Mouse (Mus musculus) liver, adult 2 months (tissue): Measurements from ENCODE around the gene Dnaic1. TPM values are rescaled to one million over a fixed set of nuclear protein-coding genes. Genes with fewer than 3 reads are reported as not detected.

Source experiments
- polyA plus RNA-seq: library from polyadenylated mRNA; depleted of rRNA; stranded (reverse); fragments of >200 nt; gene quantifications from 2 replicates; pipeline ENCODE4 v1.2.3, GENCODE M21; 2012; rRNA removed
- total RNA-seq: library from RNA; depleted of rRNA; stranded (reverse); fragments of >200 nt; gene quantifications from 2 replicates; pipeline ENCODE4 v1.2.3, GENCODE M21; 2014; rRNA removed

Gene Dnaic1
- total and polyA plus RNA-seq, 2 experiments: 0.18 to 2.3 TPM

Other genes with a start within 250 kb of the Dnaic1 start
- gene Ubap1, start 220.8 kb upstream of the Dnaic1 start, total RNA-seq: 15.5 and 17.7 TPM in 2 replicates
- gene Ubap1, start 220.8 kb upstream of the Dnaic1 start, polyA plus RNA-seq: 39.3 and 45.0 TPM in 2 replicates
- 0.37 and 0.94 TPM in 2 replicates for gene Kif24, start 104.9 kb upstream of the Dnaic1 start, total RNA-seq
- gene Kif24, start 104.9 kb upstream of the Dnaic1 start, polyA plus RNA-seq: 0.27 and 0.43 TPM in 2 replicates
- 33.0 and 33.9 TPM in 2 replicates for gene Nudt2, start 104.6 kb upstream of the Dnaic1 start, total RNA-seq
- 18.3 and 18.6 TPM in 2 replicates for gene Nudt2, start 104.6 kb upstream of the Dnaic1 start, polyA plus RNA-seq
- gene AI464131, start 66.7 kb upstream of the Dnaic1 start, total RNA-seq: 15.9 and 21.7 TPM in 2 replicates
- 27.9 and 28.9 TPM in 2 replicates for gene AI464131, start 66.7 kb upstream of the Dnaic1 start, polyA plus RNA-seq
- not detected in 2 replicates for gene 1110017D15Rik, start 52.4 kb upstream of the Dnaic1 start, total RNA-seq
- gene 1110017D15Rik, start 52.4 kb upstream of the Dnaic1 start, polyA plus RNA-seq: 0.24 TPM in 1 of 2 replicates, not detected in the other
- 1.5 and 3.2 TPM in 2 replicates for gene Fam219a, start 237 bp upstream of the Dnaic1 start, total RNA-seq
- gene Fam219a, start 237 bp upstream of the Dnaic1 start, polyA plus RNA-seq: 4.8 and 6.5 TPM in 2 replicates
- 26.4 and 42.8 TPM in 2 replicates for gene Enho, start 70.5 kb downstream of the Dnaic1 start, total RNA-seq
- 51.1 and 114 TPM in 2 replicates for gene Enho, start 70.5 kb downstream of the Dnaic1 start, polyA plus RNA-seq
- gene Cntfr, start 127.3 kb downstream of the Dnaic1 start, total RNA-seq: 0.74 and 0.87 TPM in 2 replicates
- 1.8 and 2.3 TPM in 2 replicates for gene Cntfr, start 127.3 kb downstream of the Dnaic1 start, polyA plus RNA-seq
- 38.6 and 42.4 TPM in 2 replicates for gene Il11ra1, start 130.2 kb downstream of the Dnaic1 start, total RNA-seq
- gene Il11ra1, start 130.2 kb downstream of the Dnaic1 start, polyA plus RNA-seq: 129 and 155 TPM in 2 replicates
- gene Rpp25l, start 143.8 kb downstream of the Dnaic1 start, total RNA-seq: 20.5 and 21.4 TPM in 2 replicates
- gene Rpp25l, start 143.8 kb downstream of the Dnaic1 start, polyA plus RNA-seq: 59.1 and 60.6 TPM in 2 replicates
- gene Dctn3, start 153.4 kb downstream of the Dnaic1 start, total RNA-seq: 33.4 and 40.2 TPM in 2 replicates
- 43.2 and 44.5 TPM in 2 replicates for gene Dctn3, start 153.4 kb downstream of the Dnaic1 start, polyA plus RNA-seq
- gene Arid3c, start 161.4 kb downstream of the Dnaic1 start, total RNA-seq: not detected in 2 replicates
- gene Arid3c, start 161.4 kb downstream of the Dnaic1 start, polyA plus RNA-seq: not detected in 2 replicates
- gene Galt, start 185.5 kb downstream of the Dnaic1 start, total RNA-seq: 52.4 and 57.9 TPM in 2 replicates
- gene Galt, start 185.5 kb downstream of the Dnaic1 start, polyA plus RNA-seq: 204 and 217 TPM in 2 replicates
- 69.3 and 82.2 TPM in 2 replicates for gene Sigmar1, start 186.4 kb downstream of the Dnaic1 start, total RNA-seq
- 362 and 423 TPM in 2 replicates for gene Sigmar1, start 186.4 kb downstream of the Dnaic1 start, polyA plus RNA-seq
- 11.9 and 13.1 TPM in 2 replicates for gene Ccl27a, start 204.5 kb downstream of the Dnaic1 start, total RNA-seq
- gene Ccl27a, start 204.5 kb downstream of the Dnaic1 start, polyA plus RNA-seq: 33.3 and 39.4 TPM in 2 replicates